Mouse (Mus musculus) MEL (cell line): Measurements from ENCODE around the gene Gm9903. TPM values are rescaled to one million over a fixed set of nuclear protein-coding genes. Genes with fewer than 3 reads are reported as not detected.

Experiments used
- DNase-seq: peaks from one replicate; pipeline ENCODE4 v3.0.0; 2011; ENCODE audit warnings: low read depth, low spot score
- H3K27ac ChIP-seq: 2 replicates; pipeline ENCODE4 v1.5.1; 2012; ENCODE audit warnings: low read depth, mild to moderate bottlenecking, control low read depth, low read length, moderate library complexity; ENCODE audit not compliant: control insufficient read depth
- H3K27me3 ChIP-seq, 2 experiments: fragments of 150-350 bp in 1 of 2; sonication (generic) in 1 of 2; 2 replicates each; pipeline ENCODE4 v1.6.1; 2012; ENCODE audit warnings: low read length in 2 of 2, mild to moderate bottlenecking in 2 of 2, improper control_type of control experiment in 1 of 2, moderate library complexity in 1 of 2; ENCODE audit not compliant: insufficient read depth in 2 of 2, control insufficient read depth in 1 of 2
- H3K36me3 ChIP-seq, 2 experiments: 2 replicates each; pipeline ENCODE4 v1.6.1; 2012 to 2014; ENCODE audit warnings: low read length in 2 of 2, improper control_type of control experiment in 1 of 2, inconsistent platforms in 1 of 2, mild to moderate bottlenecking in 1 of 2; ENCODE audit not compliant: insufficient read depth in 2 of 2, control insufficient read depth in 1 of 2
- H3K4me1 ChIP-seq, 2 experiments: fragments of 150-350 bp in 1 of 2; sonication (generic) in 1 of 2; 2 replicates each; pipeline ENCODE4 v1.6.1; 2012; ENCODE audit warnings: low read length in 2 of 2, improper control_type of control experiment in 1 of 2, mild to moderate bottlenecking in 1 of 2; ENCODE audit not compliant: insufficient read depth in 2 of 2, control insufficient read depth in 1 of 2
- H3K4me3 ChIP-seq, 2 experiments: fragments of 150-350 bp in 1 of 2; sonication (generic) in 1 of 2; 2 replicates each; pipeline ENCODE4 v1.5.1; 2012; ENCODE audit warnings: low read depth in 2 of 2, low read length in 2 of 2, mild to moderate bottlenecking in 2 of 2, moderate library complexity in 2 of 2, control low read depth in 1 of 2, improper control_type of control experiment in 1 of 2; ENCODE audit not compliant: control insufficient read depth in 1 of 2, insufficient read depth in 1 of 2
- H3K79me2 ChIP-seq: 2 replicates; pipeline ENCODE4 v1.6.1; 2012; ENCODE audit warnings: mild to moderate bottlenecking, low read length, moderate library complexity; ENCODE audit not compliant: control insufficient read depth, poor library complexity, insufficient read depth
- H3K9ac ChIP-seq: 2 replicates; pipeline ENCODE4 v1.6.1; 2012; ENCODE audit warnings: low read depth, mild to moderate bottlenecking, control low read depth, low read length, moderate library complexity; ENCODE audit not compliant: control insufficient read depth, poor library complexity, severe bottlenecking
- H3K9me3 ChIP-seq: fragments of 150-350 bp; sonication (generic); replicated peaks from 2 replicates; pipeline ENCODE4 v1.6.1; 2012; ENCODE audit warnings: mild to moderate bottlenecking, low read length, improper control_type of control experiment, moderate library complexity; ENCODE audit not compliant: insufficient read depth
- BHLHE40 ChIP-seq: IDR thresholded peaks from 2 replicates; pipeline ENCODE4 v1.6.1; 2012; ENCODE audit warnings: low read depth, mild to moderate bottlenecking, inconsistent platforms, low read length, improper control_type of control experiment, borderline replicate concordance
- E2F4 ChIP-seq: IDR thresholded peaks from 2 replicates; pipeline ENCODE4 v1.6.1; 2011; ENCODE audit warnings: low read depth, low read length, improper control_type of control experiment, borderline replicate concordance
- EP300 ChIP-seq, 2 experiments: IDR thresholded peaks; 2 replicates each; pipeline ENCODE4 v1.6.1; 2011; ENCODE audit warnings: improper control_type of control experiment in 2 of 2, low read length in 2 of 2, low read depth in 1 of 2, mild to moderate bottlenecking in 1 of 2
- GATA1 ChIP-seq: IDR thresholded peaks from 2 replicates; pipeline ENCODE4 v1.6.1; 2011; ENCODE audit warnings: low read depth, low read length, improper control_type of control experiment
- JUND ChIP-seq: IDR thresholded peaks from 2 replicates; pipeline ENCODE4 v1.6.1; 2011; ENCODE audit warnings: low read depth, mild to moderate bottlenecking, improper control_type of control experiment, low read length
- MAFK ChIP-seq: IDR thresholded peaks from 2 replicates; pipeline ENCODE4 v1.6.1; 2011; ENCODE audit warnings: low read depth, mild to moderate bottlenecking, low read length, improper control_type of control experiment, borderline replicate concordance
- MAX ChIP-seq: IDR thresholded peaks from 2 replicates; pipeline ENCODE4 v1.6.1; 2011; ENCODE audit warnings: low read length, improper control_type of control experiment
- MEF2A ChIP-seq: IDR thresholded peaks from 2 replicates; pipeline ENCODE4 v1.6.1; 2014; ENCODE audit warnings: low read depth, mild to moderate bottlenecking, inconsistent platforms, low read length, improper control_type of control experiment; ENCODE audit not compliant: poor library complexity, insufficient replicate concordance, severe bottlenecking; ENCODE audit errors: extremely low read depth
- MXI1 ChIP-seq: IDR thresholded peaks from 2 replicates; pipeline ENCODE4 v1.6.1; 2011; ENCODE audit warnings: mild to moderate bottlenecking, low read depth, low read length, improper control_type of control experiment
- NELFE ChIP-seq: IDR thresholded peaks from 2 replicates; pipeline ENCODE4 v1.6.1; 2011; ENCODE audit warnings: low read depth, low read length, improper control_type of control experiment
- NRF1 ChIP-seq: IDR thresholded peaks from 2 replicates; pipeline ENCODE4 v1.6.1; 2014; ENCODE audit warnings: low read depth, mild to moderate bottlenecking, inconsistent platforms, low read length, improper control_type of control experiment, moderate library complexity; ENCODE audit not compliant: poor library complexity, insufficient read depth, severe bottlenecking
- RAD21 ChIP-seq: IDR thresholded peaks from 2 replicates; pipeline ENCODE4 v1.6.1; 2011; ENCODE audit warnings: mild to moderate bottlenecking, low read depth, low read length, improper control_type of control experiment
- TAL1 ChIP-seq: IDR thresholded peaks from 2 replicates; pipeline ENCODE4 v1.6.1; 2012; ENCODE audit warnings: mild to moderate bottlenecking, inconsistent platforms, low read length, moderate library complexity, mixed read lengths
- TBP ChIP-seq: IDR thresholded peaks from 2 replicates; pipeline ENCODE4 v1.8.0; 2011; ENCODE audit warnings: low read depth, low read length, improper control_type of control experiment
- TCF12 ChIP-seq: IDR thresholded peaks from 2 replicates; pipeline ENCODE4 v1.6.1; 2014; ENCODE audit warnings: low read depth, mild to moderate bottlenecking, inconsistent platforms, low read length, improper control_type of control experiment, moderate library complexity
- UBTF ChIP-seq: IDR thresholded peaks from 2 replicates; pipeline ENCODE4 v1.6.1; 2012; ENCODE audit warnings: low read depth, mild to moderate bottlenecking, inconsistent platforms, low read length, improper control_type of control experiment, moderate library complexity, borderline replicate concordance; ENCODE audit not compliant: insufficient read depth
- USF1 ChIP-seq: IDR thresholded peaks from 2 replicates; pipeline ENCODE4 v1.6.1; 2014; ENCODE audit warnings: low read depth, mild to moderate bottlenecking, inconsistent platforms, low read length, improper control_type of control experiment, moderate library complexity
- ZC3H11A ChIP-seq: IDR thresholded peaks from 2 replicates; pipeline ENCODE4 v1.6.1; 2012; ENCODE audit warnings: low read depth, mild to moderate bottlenecking, inconsistent platforms, low read length, improper control_type of control experiment
- ZKSCAN1 ChIP-seq: IDR thresholded peaks from 2 replicates; pipeline ENCODE4 v1.6.1; 2012; ENCODE audit warnings: low read depth, mild to moderate bottlenecking, inconsistent platforms, low read length, improper control_type of control experiment, moderate library complexity
- ZNF384 ChIP-seq: IDR thresholded peaks from 2 replicates; pipeline ENCODE4 v1.6.1; 2012; ENCODE audit warnings: low read depth, mild to moderate bottlenecking, inconsistent platforms, low read length, improper control_type of control experiment
- polyA plus RNA-seq, 2 experiments: library from polyadenylated mRNA; stranded (reverse) in 1 of 2; unstranded in 1 of 2; fragments of >175 nt in 1 of 2; fragments of >200 nt in 1 of 2; gene quantifications; 2 replicates each; pipeline versions ENCODE4 v1.2.1 to v1.2.4; 2012; ENCODE audit warnings: low replicate concordance in 2 of 2, low read depth in 1 of 2; ENCODE audit not compliant: insufficient read length in 2 of 2, insufficient read depth in 1 of 2, missing spikeins in 1 of 2
- total RNA-seq: library from RNA; depleted of rRNA; stranded (reverse); fragments of 300-350 nt; gene quantifications from 2 replicates; pipeline ENCODE4 v1.2.3, GENCODE M21; 2012

Gene Gm9903
- total and polyA plus RNA-seq, 3 experiments: 0.19 to 0.36 TPM; not detected in 1

GRCm38 (mm10) chr5:33607434-33607833, 22.3 kb upstream of the Gm9903 start:
- DNase-seq: no peak
- Histone ChIP-seq H3K36me3 (peaks cover 0 to 2% of the 10 kb centered on the region in 2 experiments; a peak in 2 of 4 replicates), H3K4me1 (no peaks in the 10 kb centered on the region), H3K9ac (no peak overlapping the region), H3K79me2 (no peaks in the 10 kb centered on the region), H3K27me3 (no peaks in the 10 kb centered on the region), H3K4me3 (no peak overlapping the region), H3K27ac (no peak overlapping the region), H3K9me3 (no peaks in the 10 kb centered on the region)
- TF ChIP-seq E2F4: no peak
- no peak for TF ChIP-seq UBTF
- no peak for TF ChIP-seq TCF12
- TF ChIP-seq JUND: no peak
- no peak for TF ChIP-seq GATA1
- TF ChIP-seq ZNF384: no peak
- TF ChIP-seq BHLHE40: no peak
- TF ChIP-seq TBP: no peak
- no peak for TF ChIP-seq EP300 (IDR thresholded peaks at IDR 0.05; ENCODE audit: low read depth in 1 of 2, low read length in 2 of 2)
- no peak for TF ChIP-seq NRF1
- no peak for TF ChIP-seq NELFE
- no peak for TF ChIP-seq TAL1
- TF ChIP-seq ZKSCAN1: no peak
- no peak for TF ChIP-seq RAD21
- TF ChIP-seq ZC3H11A: no peak
- no peak for TF ChIP-seq USF1

- no peaks in the 10 kb centered on the region for H3K9me3 ChIP-seq
- no peak for TF ChIP-seq JUND
- no peak for TF ChIP-seq TAL1
- TF ChIP-seq GATA1: no peak
- TF ChIP-seq MAFK: no peak
- no peak for TF ChIP-seq ZC3H11A
- no peak for TF ChIP-seq BHLHE40
- no peak for TF ChIP-seq TBP
- no peak for TF ChIP-seq MEF2A
- no peak for TF ChIP-seq MXI1
- no peak for TF ChIP-seq MAX
- TF ChIP-seq ZNF384: no peak
- TF ChIP-seq, all 39 proteins: peak for 0
- no peak overlapping the region for H3K4me3 ChIP-seq
- no peaks in the 10 kb centered on the region for H3K27me3 ChIP-seq
- H3K4me1 ChIP-seq: no peaks in the 10 kb centered on the region
- no peak for DNase-seq
- peaks cover 0 to 7% of the 10 kb centered on the region in 2 experiments; a peak in 2 of 4 replicates for H3K36me3 ChIP-seq
- no peak overlapping the region for H3K27ac ChIP-seq
- no peaks in the 10 kb centered on the region for H3K79me2 ChIP-seq
- H3K9ac ChIP-seq: no peak overlapping the region
Measured at GRCm38 (mm10) chr5:33609226-33609625, 20.5 kb upstream of the Gm9903 start.
